In the genomic region with DNA sequence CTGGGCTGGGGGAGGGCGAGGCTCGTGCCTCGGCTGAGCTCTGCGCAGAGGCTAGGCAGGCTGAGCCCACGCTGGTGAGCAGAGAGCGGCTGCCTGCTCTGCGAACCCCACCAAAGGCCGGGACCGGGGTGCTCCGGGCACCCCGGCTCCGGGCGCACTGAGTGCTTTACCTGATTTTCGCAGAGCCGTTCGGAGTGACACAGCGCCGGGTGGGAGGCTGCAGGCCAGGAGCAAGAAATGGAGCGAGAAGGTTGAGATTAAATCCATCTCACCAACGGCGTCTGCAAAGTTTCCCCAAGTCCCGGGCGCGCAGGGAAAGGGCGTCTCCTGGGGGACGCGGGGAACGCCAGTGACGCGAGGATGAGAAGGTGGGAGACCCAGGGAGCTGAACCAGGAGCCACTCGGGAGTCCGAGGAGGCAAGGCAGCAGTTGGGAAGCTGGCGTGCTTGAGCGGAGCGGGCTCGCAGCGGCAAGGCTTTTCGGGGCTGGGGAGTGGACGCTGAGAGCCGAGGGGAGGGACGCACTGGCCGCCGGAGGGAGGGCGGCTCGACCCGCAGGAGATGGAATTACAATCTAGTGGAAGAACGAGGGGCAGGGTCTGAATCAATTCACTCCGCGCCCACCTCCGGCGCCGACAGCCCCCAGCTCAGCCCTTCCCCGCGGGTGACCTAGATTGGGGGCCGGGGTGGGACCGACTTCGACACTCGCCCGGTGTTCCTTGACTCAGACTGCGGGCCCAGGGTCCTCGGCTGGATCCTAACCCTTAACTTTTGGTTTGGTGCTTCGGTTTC, we compare ENCODE assay signal across 8 mouse cellular contexts. TPM values are rescaled to one million over a fixed set of nuclear protein-coding genes. Genes with fewer than 3 reads are reported as not detected.
DNase-seq lines count a peak whose midpoint lies in the region; ATAC-seq lines count a peak whose summit lies in the region.

Egflam (minus strand) TSS at position 578 of the 791 bp plus-strand sequence.

- H3K27ac ChIP-seq in embryonic facial prominence, embryonic 11.5 days (replicated peaks; ENCODE audit: low read depth, low read length) = peak within 1 kb of the TSS; percentile 41; the same call in 1 of the 2 replicates
- peak within 1 kb of the TSS; percentile 61 for H3K27ac ChIP-seq in heart, embryonic 15.5 days
- H3K27ac ChIP-seq in limb, embryonic 15.5 days = peak within 1 kb of the TSS; percentile 75
- no peak within 1 kb of the TSS for H3K27ac ChIP-seq in neural tube, embryonic 12.5 days

- peaks cover 5% of the 10 kb centered on the region; the same call in 1 of the 2 replicates for H3K4me1 ChIP-seq in megakaryocyte, embryonic 14.5 days
- peaks cover 5% of the 10 kb centered on the region; the same call in 1 of the 2 replicates for H3K4me1 ChIP-seq in embryonic facial prominence, embryonic 11.5 days (ENCODE audit: control insufficient read depth, insufficient read depth, low read length)
- H3K4me1 ChIP-seq in heart, embryonic 15.5 days (replicated peaks) = peaks cover 17% of the 10 kb centered on the region
- H3K4me1 ChIP-seq in limb, embryonic 15.5 days = peaks cover 15% of the 10 kb centered on the region
- peaks cover 10% of the 10 kb centered on the region; the same call in 1 of the 2 replicates for H3K4me1 ChIP-seq in neural tube, embryonic 12.5 days

- under 1% methylated on average over 62 of the region's 62 CpGs for WGBS in embryonic facial prominence, embryonic 11.5 days
- 1% methylated on average over 62 of the region's 62 CpGs for WGBS in heart, embryonic 15.5 days
- WGBS in limb, embryonic 15.5 days = under 1% methylated on average over 61 of the region's 62 CpGs
- WGBS in neural tube, embryonic 12.5 days = under 1% methylated on average over 62 of the region's 62 CpGs

- peak within 1 kb of the TSS; percentile 82 for H3K9ac ChIP-seq in embryonic facial prominence, embryonic 11.5 days (replicated peaks; ENCODE audit: low read length)
- peak within 1 kb of the TSS; percentile 65 for H3K9ac ChIP-seq in heart, embryonic 15.5 days
- H3K9ac ChIP-seq in limb, embryonic 15.5 days = peak within 1 kb of the TSS; percentile 66
- H3K9ac ChIP-seq in neural tube, embryonic 12.5 days = peak within 1 kb of the TSS; percentile 56

- peak within 1 kb of the TSS; percentile 90 for H3K4me2 ChIP-seq in embryonic facial prominence, embryonic 11.5 days (ENCODE audit: low read depth, low read length)
- H3K4me2 ChIP-seq in heart, embryonic 15.5 days = peak within 1 kb of the TSS; percentile 98
- peak within 1 kb of the TSS; percentile 93 for H3K4me2 ChIP-seq in limb, embryonic 15.5 days
- peak within 1 kb of the TSS; percentile 97 for H3K4me2 ChIP-seq in neural tube, embryonic 12.5 days (replicated peaks)

- peak; percentile 72 for DNase-seq in embryonic facial prominence, embryonic 11.5 days (ENCODE audit: low spot score)

- no peaks in the 10 kb centered on the region for H3K36me3 ChIP-seq in megakaryocyte, embryonic 14.5 days (replicated peaks; ENCODE audit: low read length)
- H3K36me3 ChIP-seq in embryonic facial prominence, embryonic 11.5 days (replicated peaks; ENCODE audit: control insufficient read depth, insufficient read depth, low read depth, low read length) = no peaks in the 10 kb centered on the region
- H3K36me3 ChIP-seq in heart, embryonic 15.5 days = no peaks in the 10 kb centered on the region
- no peaks in the 10 kb centered on the region for H3K36me3 ChIP-seq in limb, embryonic 15.5 days
- H3K36me3 ChIP-seq in neural tube, embryonic 12.5 days = no peaks in the 10 kb centered on the region

- H3K9me3 ChIP-seq in megakaryocyte, embryonic 14.5 days = peaks cover 8% of the 10 kb centered on the region
- H3K9me3 ChIP-seq in embryonic facial prominence, embryonic 11.5 days (replicated peaks; ENCODE audit: control insufficient read depth, low read length) = no peaks in the 10 kb centered on the region
- no peaks in the 10 kb centered on the region for H3K9me3 ChIP-seq in heart, embryonic 15.5 days (replicated peaks)
- no peaks in the 10 kb centered on the region for H3K9me3 ChIP-seq in limb, embryonic 15.5 days
- no peaks in the 10 kb centered on the region for H3K9me3 ChIP-seq in neural tube, embryonic 12.5 days

- no peak for ATAC-seq in megakaryocyte, adult 5-6 weeks (ENCODE audit: poor library complexity, severe bottlenecking)
- ATAC-seq in embryonic facial prominence, embryonic 11.5 days (replicated peaks; ENCODE audit: insufficient number of reproducible peaks, low FRiP score, low TSS enrichment, low read depth) = peak; percentile 87
- ATAC-seq in heart, embryonic 15.5 days (replicated peaks; ENCODE audit: insufficient number of reproducible peaks, insufficient read depth, low FRiP score, low read depth) = peak; percentile 63
- peak; percentile 65; the same call in 1 of the 2 replicates for ATAC-seq in limb, embryonic 15.5 days (ENCODE audit: insufficient number of reproducible peaks, low FRiP score, low TSS enrichment, low read depth)
- ATAC-seq in neural tube, embryonic 12.5 days (ENCODE audit: low FRiP score, low read depth) = peak; percentile 72
- no peak for ATAC-seq in activated CD4-positive, CD25-positive, alpha-beta regulatory T cell, adult 4 months
- no peak for ATAC-seq in granulocyte monocyte progenitor cell, adult 5-6 weeks (replicated peaks; ENCODE audit: poor library complexity, severe bottlenecking)

- H3K4me3 ChIP-seq in megakaryocyte, embryonic 14.5 days (replicated peaks) = peak within 1 kb of the TSS; percentile 46
- peak within 1 kb of the TSS; percentile 63 for H3K4me3 ChIP-seq in embryonic facial prominence, embryonic 11.5 days (ENCODE audit: low read depth, low read length)
- peak within 1 kb of the TSS; percentile 68 for H3K4me3 ChIP-seq in heart, embryonic 15.5 days
- H3K4me3 ChIP-seq in limb, embryonic 15.5 days = peak within 1 kb of the TSS; percentile 64
- H3K4me3 ChIP-seq in neural tube, embryonic 12.5 days = peak within 1 kb of the TSS; percentile 56

- peaks cover 39% of the 10 kb centered on the region for H3K27me3 ChIP-seq in megakaryocyte, embryonic 14.5 days (replicated peaks)
- H3K27me3 ChIP-seq in embryonic facial prominence, embryonic 11.5 days (ENCODE audit: control insufficient read depth, insufficient read depth, low read length) = no peaks in the 10 kb centered on the region
- H3K27me3 ChIP-seq in heart, embryonic 15.5 days = peaks cover 26% of the 10 kb centered on the region
- peaks cover 11% of the 10 kb centered on the region; the same call in 1 of the 2 replicates for H3K27me3 ChIP-seq in limb, embryonic 15.5 days
- H3K27me3 ChIP-seq in neural tube, embryonic 12.5 days (replicated peaks) = peaks cover 5% of the 10 kb centered on the region

RNA-seq across cellular contexts. Expression of gene Egflam, which starts in this region (rescaled TPM):
- 0.02 TPM in 1 of 2 replicates, not detected in the other for polyA plus RNA-seq in megakaryocyte, embryonic 14.5 days (2012; ENCODE audit: insufficient read depth, low replicate concordance)
- not detected in 2 replicates for total RNA-seq in megakaryocyte, adult 5-6 weeks (2015)
- total RNA-seq in megakaryocyte, adult 5-6 weeks (2017) = not detected in 2 replicates
- polyA plus RNA-seq in embryonic facial prominence, embryonic 11.5 days (2014; fragmentation: Nextera tagmentation; extraction: Ambion mirVana) = 13.0 and 13.8 TPM in 2 replicates
- polyA plus RNA-seq in heart, embryonic 15.5 days (2015; fragmentation: Nextera tagmentation; extraction: Ambion mirVana) = 11.4 and 15.2 TPM in 2 replicates
- polyA plus RNA-seq in limb, embryonic 15.5 days (2015; fragmentation: Nextera tagmentation; extraction: Ambion mirVana) = 14.8 and 15.4 TPM in 2 replicates
- 14.2 and 17.0 TPM in 2 replicates for polyA plus RNA-seq in neural tube, embryonic 12.5 days (2016; fragmentation: Nextera tagmentation; extraction: Ambion mirVana)
- polyA plus RNA-seq in activated CD4-positive, CD25-positive, alpha-beta regulatory T cell, adult 4 months (2017; shearing (Covaris generic)) = under 1 TPM in 1 of 2 experiments, not detected in 1; 0.09 TPM
- total RNA-seq in granulocyte monocyte progenitor cell, adult 5-6 weeks (2014; fragmentation: Nextera tagmentation) = not detected in 2 replicates
- not detected in 2 replicates for total RNA-seq in granulocyte monocyte progenitor cell, adult 5-6 weeks (2017)

Comparison
In these comparisons a context has a peak if more than half of its experiments do, and no peak if none do; other contexts are left out.
1. RNA of gene Egflam (polyA plus RNA-seq): 14.2 to 17.0 TPM in neural tube, embryonic 12.5 days, 14.8 to 15.4 TPM in limb, embryonic 15.5 days, 13.0 to 13.8 TPM in embryonic facial prominence, embryonic 11.5 days and 11.4 to 15.2 TPM in heart, embryonic 15.5 days; 0.09 TPM in activated CD4-positive, CD25-positive, alpha-beta regulatory T cell, adult 4 months and 0.02 TPM in megakaryocyte, embryonic 14.5 days; every median in the first group is over 10 times any median in the second.
2. ATAC-seq: peak in embryonic facial prominence, embryonic 11.5 days (single experiment), heart, embryonic 15.5 days (single experiment), limb, embryonic 15.5 days (single experiment) and neural tube, embryonic 12.5 days (single experiment); none in megakaryocyte, adult 5-6 weeks (single experiment), activated CD4-positive, CD25-positive, alpha-beta regulatory T cell, adult 4 months (single experiment) and granulocyte monocyte progenitor cell, adult 5-6 weeks (single experiment).
3. Peak in every context shown above with its lines, with median percentiles within 50 percentile points of each other: H3K4me3 ChIP-seq, H3K4me2 ChIP-seq and H3K9ac ChIP-seq.